Mouse (Mus musculus) heart, embryonic 11.5 days (tissue): Measurements from ENCODE around the gene Snrpa. TPM values are rescaled to one million over a fixed set of nuclear protein-coding genes. Genes with fewer than 3 reads are reported as not detected.

Source experiments
- ATAC-seq: fragments of 200-750 bp; cut with Nextera tagmentation; replicated peaks from 2 replicates; pipeline ENCODE4 v1.8.0; 2017; ENCODE audit warnings: moderate library complexity; ENCODE audit not compliant: insufficient number of reproducible peaks, low FRiP score, low TSS enrichment
- H3K27ac ChIP-seq: fragments of 300-500 bp; sonication (generic); 2 replicates; pipeline ENCODE4 v1.5.1; 2014; ENCODE audit warnings: mild to moderate bottlenecking, low read depth, low read length
- H3K27me3 ChIP-seq: fragments of 300-500 bp; sonication (generic); 2 replicates; pipeline ENCODE4 v1.6.1; 2014; ENCODE audit warnings: mild to moderate bottlenecking, low read length, mixed read lengths; ENCODE audit not compliant: control insufficient read depth, insufficient read depth
- H3K36me3 ChIP-seq: fragments of 300-500 bp; sonication (generic); 2 replicates; pipeline ENCODE4 v1.6.1; 2014; ENCODE audit warnings: mild to moderate bottlenecking, low read length, moderate library complexity, mixed read lengths; ENCODE audit not compliant: control insufficient read depth, insufficient read depth
- H3K4me1 ChIP-seq: fragments of 300-500 bp; sonication (generic); 2 replicates; pipeline ENCODE4 v1.6.1; 2014; ENCODE audit warnings: low read length; ENCODE audit not compliant: control insufficient read depth, insufficient read depth
- H3K4me2 ChIP-seq: fragments of 300-500 bp; sonication (generic); 2 replicates; pipeline ENCODE4 v1.6.1; 2014; ENCODE audit warnings: mild to moderate bottlenecking, moderate library complexity
- H3K4me3 ChIP-seq: fragments of 300-500 bp; sonication (generic); 2 replicates; pipeline ENCODE4 v1.5.1; 2014; ENCODE audit warnings: low read depth, low read length
- H3K9ac ChIP-seq: fragments of 300-500 bp; sonication (generic); 2 replicates; pipeline ENCODE4 v1.6.1; 2014; ENCODE audit warnings: mild to moderate bottlenecking, low read depth, low read length, moderate library complexity
- H3K9me3 ChIP-seq: fragments of 300-500 bp; sonication (generic); replicated peaks from 2 replicates; pipeline ENCODE4 v1.6.1; 2016; ENCODE audit warnings: low read length; ENCODE audit not compliant: control insufficient read depth
- WGBS: fragments of 180-500 bp; shearing (Covaris S2); extraction: QIAGEN DNeasy Blood & Tissue Kit; methylation state at CpG from one replicate; pipeline ENCODE4 v1.1.7; 2014; ENCODE audit not compliant: insufficient replicate concordance; 5-methylcytosine and 5-hydroxymethylcytosine counted together
- polyA plus RNA-seq: library from polyadenylated mRNA; unstranded; fragments of >200 nt; fragmentation: Nextera tagmentation; extraction: Ambion mirVana; gene quantifications from 2 replicates; pipeline ENCODE4 v1.2.1, GENCODE M21; 2014

The Snrpa gene
- polyA plus RNA-seq, 1 experiment from 2014 or later, result 210 TPM

GRCm38 (mm10) chr7:27221939-27222338 lies 25.9 kb upstream of the Snrpa start:
- ATAC-seq, result no peak
- H3K4me2 ChIP-seq, result no peak overlapping the region
- H3K36me3 ChIP-seq, result no peaks in the 10 kb centered on the region; the same call in none of the 2 replicates
- peaks cover 20% of the 10 kb centered on the region; the same call in 1 of the 2 replicates for H3K4me1 ChIP-seq
- no peaks in the 10 kb centered on the region for H3K27me3 ChIP-seq
- no peak overlapping the region for H3K9ac ChIP-seq
- no peak overlapping the region for H3K27ac ChIP-seq
- 67% methylated on average over 6 of the region's 6 CpGs for WGBS
- no peak overlapping the region for H3K4me3 ChIP-seq
- no peaks in the 10 kb centered on the region for H3K9me3 ChIP-seq

GRCm38 (mm10) chr7:27219937-27220336 lies 23.9 kb upstream of the Snrpa start:
- H3K9ac ChIP-seq, result no peak overlapping the region
- H3K4me2 ChIP-seq, result no peak overlapping the region
- WGBS, result 83% methylated on average over 11 of the region's 11 CpGs
- H3K4me3 ChIP-seq, result no peak overlapping the region
- ATAC-seq, result no peak
- H3K4me1 ChIP-seq, result 0 out of 2 replicates have a peak, but pooled peaks cover 4% of the 10 kb centered on the region
- H3K27ac ChIP-seq, result no peak overlapping the region
- H3K27me3 ChIP-seq, result no peaks in the 10 kb centered on the region
- no peaks in the 10 kb centered on the region; the same call in none of the 2 replicates for H3K36me3 ChIP-seq
- no peaks in the 10 kb centered on the region for H3K9me3 ChIP-seq

DNA sequence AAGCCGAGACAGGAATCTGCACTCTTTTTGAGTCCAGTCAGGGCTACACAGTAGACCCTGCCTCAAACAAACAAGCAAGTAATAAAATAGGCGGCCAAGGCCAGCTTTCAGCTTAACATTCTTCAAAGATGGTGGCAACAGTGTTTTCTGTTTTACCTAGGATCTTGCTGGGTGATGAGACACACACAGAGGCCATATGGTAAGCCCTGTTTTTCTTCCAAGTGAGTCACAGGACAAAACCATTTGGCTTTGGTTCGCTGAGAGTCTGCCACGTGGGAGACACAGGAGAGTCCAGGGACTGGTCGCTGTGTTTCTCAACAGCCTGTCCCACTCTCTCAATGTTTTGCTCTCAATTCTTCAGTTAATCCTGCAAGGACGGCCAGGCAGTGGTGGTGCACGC lies 22.5 kb upstream of the Snrpa start:
- 79% methylated on average over 7 of the region's 7 CpGs for WGBS
- no peak for ATAC-seq
- Histone ChIP-seq H3K36me3 (peaks cover 4% of the 10 kb centered on the region; the same call in 1 of the 2 replicates), H3K27me3 (no peaks in the 10 kb centered on the region), H3K27ac (no peak overlapping the region), H3K9ac (no peak overlapping the region), H3K9me3 (no peaks in the 10 kb centered on the region), H3K4me3 (no peak overlapping the region), H3K4me2 (no peak overlapping the region), H3K4me1 (no peaks in the 10 kb centered on the region)

GRCm38 (mm10) chr7:27212626-27213025 lies 16.6 kb upstream of the Snrpa start:
- H3K9me3 ChIP-seq, result no peaks in the 10 kb centered on the region
- no peak overlapping the region for H3K4me2 ChIP-seq
- H3K4me1 ChIP-seq, result no peaks in the 10 kb centered on the region
- no peaks in the 10 kb centered on the region for H3K27me3 ChIP-seq
- peaks cover 20% of the 10 kb centered on the region for H3K36me3 ChIP-seq
- no peak for ATAC-seq
- H3K4me3 ChIP-seq, result no peak overlapping the region
- H3K27ac ChIP-seq, result no peak overlapping the region
- H3K9ac ChIP-seq, result no peak overlapping the region
- WGBS, result 80% methylated on average over 2 of the region's 2 CpGs

GRCm38 (mm10) chr7:27203730-27204449 lies 7.8 kb upstream of the Snrpa start:
- H3K36me3 ChIP-seq, result peaks cover 9% of the 10 kb centered on the region; the same call in 1 of the 2 replicates
- H3K4me1 ChIP-seq, result no peaks in the 10 kb centered on the region
- 95% methylated on average over 8 of the region's 8 CpGs for WGBS

DNA sequence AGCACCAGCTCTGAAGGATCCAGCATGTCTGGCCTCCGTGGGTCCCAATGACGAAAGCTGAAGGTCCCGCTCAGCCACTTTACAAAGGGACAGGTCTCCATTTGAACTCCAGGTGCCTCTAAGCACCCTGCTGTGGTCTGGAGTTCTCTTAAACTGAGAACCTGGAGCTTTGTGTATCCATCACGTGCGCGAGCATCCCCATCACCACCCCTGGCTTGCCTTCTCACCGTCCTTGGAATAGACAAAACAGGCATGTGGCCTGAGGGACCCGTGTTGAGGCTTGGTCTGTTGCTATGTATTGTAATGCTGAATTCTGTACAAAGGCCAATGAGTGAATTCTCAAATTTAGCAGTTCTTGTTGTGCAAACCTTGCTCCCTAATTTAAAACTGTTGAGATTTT lies 2.7 kb upstream of the Snrpa start:
- Histone ChIP-seq H3K4me2 (no peak overlapping the region), H3K4me3 (no peak overlapping the region), H3K4me1 (peaks cover 7% of the 10 kb centered on the region), H3K27ac (no peak overlapping the region), H3K9ac (no peak overlapping the region), H3K9me3 (no peaks in the 10 kb centered on the region), H3K36me3 (peaks cover 9% of the 10 kb centered on the region; the same call in 1 of the 2 replicates), H3K27me3 (no peaks in the 10 kb centered on the region)
- no peak for ATAC-seq
- 93% methylated on average over 8 of the region's 8 CpGs for WGBS

More at GRCm38 (mm10) chr7:27203730-27204449, 7.8 kb upstream of the Snrpa start:
- H3K4me3 ChIP-seq, result no peak overlapping the region
- no peak for ATAC-seq
- H3K9me3 ChIP-seq, result no peaks in the 10 kb centered on the region
- no peak overlapping the region for H3K27ac ChIP-seq
- H3K27me3 ChIP-seq, result no peaks in the 10 kb centered on the region
- H3K4me2 ChIP-seq, result no peak overlapping the region
- no peak overlapping the region for H3K9ac ChIP-seq

- Histone ChIP-seq H3K27ac (no peak overlapping the region), H3K9ac (no peak overlapping the region), H3K4me1 (peaks cover 8% of the 10 kb centered on the region), H3K27me3 (no peaks in the 10 kb centered on the region), H3K4me3 (no peak overlapping the region), H3K4me2 (no peak overlapping the region), H3K36me3 (peaks cover 12% of the 10 kb centered on the region), H3K9me3 (no peaks in the 10 kb centered on the region)
- no peak for ATAC-seq
Measured at GRCm38 (mm10) chr7:27198355-27198754, 2.3 kb upstream of the Snrpa start.

DNA sequence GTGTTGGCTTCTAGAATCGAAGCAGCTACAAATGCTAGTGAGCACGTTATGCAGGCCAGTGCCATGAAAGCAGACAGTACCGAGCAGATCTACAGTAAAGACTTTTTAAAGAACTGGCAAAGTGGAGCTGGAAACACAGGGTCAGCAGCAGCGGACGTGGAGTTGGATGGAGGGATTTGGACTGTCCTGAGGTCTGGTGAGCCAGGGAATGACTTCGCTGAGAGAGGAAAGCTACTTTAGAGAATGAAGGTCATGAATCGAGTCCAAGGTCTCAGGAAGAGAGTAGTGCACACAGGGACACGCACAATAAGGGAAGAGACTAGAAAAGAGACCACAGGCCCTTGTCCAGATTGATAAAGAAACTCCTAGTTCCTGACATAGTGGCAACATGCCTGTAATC lies 1.6 kb upstream of the Snrpa start:
- H3K27me3 ChIP-seq, result no peaks in the 10 kb centered on the region
- H3K36me3 ChIP-seq, result peaks cover 11% of the 10 kb centered on the region
- H3K27ac ChIP-seq, result no peak overlapping the region
- WGBS, result 88% methylated on average over 8 of the region's 8 CpGs
- no peak overlapping the region for H3K9ac ChIP-seq
- no peak for ATAC-seq
- peaks cover 8% of the 10 kb centered on the region for H3K4me1 ChIP-seq
- H3K4me3 ChIP-seq, result no peak overlapping the region
- H3K9me3 ChIP-seq, result no peaks in the 10 kb centered on the region
- no peak overlapping the region for H3K4me2 ChIP-seq

DNA sequence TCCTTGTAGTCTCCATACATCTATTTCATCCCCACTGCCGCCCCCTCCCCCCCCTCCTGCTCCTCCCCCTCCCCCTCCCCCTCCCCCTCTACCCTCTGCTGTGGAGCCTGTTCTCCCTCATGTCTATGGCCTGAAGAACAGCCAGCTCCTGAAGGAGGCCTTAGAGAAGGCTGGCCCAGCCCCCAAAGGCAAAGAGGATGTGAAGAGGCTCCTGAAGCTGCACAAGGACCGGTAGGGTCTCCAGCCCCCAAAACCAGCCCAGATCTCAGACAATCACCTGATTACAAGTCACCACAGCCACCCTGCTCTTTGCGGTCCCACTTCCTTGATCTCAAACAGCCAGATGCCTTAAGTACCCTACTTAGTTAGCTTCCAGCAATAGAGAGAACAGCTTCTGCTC lies 1.1 kb upstream of the Snrpa start:
- Histone ChIP-seq H3K9me3 (no peaks in the 10 kb centered on the region), H3K36me3 (peaks cover 12% of the 10 kb centered on the region), H3K27me3 (no peaks in the 10 kb centered on the region), H3K4me1 (peaks cover 8% of the 10 kb centered on the region), H3K9ac (no peak overlapping the region), H3K4me3 (no peak overlapping the region), H3K4me2 (no peak overlapping the region), H3K27ac (no peak overlapping the region)
- ATAC-seq, result no peak
- 78% methylated on average over 3 of the region's 3 CpGs for WGBS
